Mouse (Mus musculus) layer of hippocampus, adult 8-10 months (tissue): Measurements from ENCODE around the gene Nkx2-1. TPM values are rescaled to one million over a fixed set of nuclear protein-coding genes. Genes with fewer than 3 reads are reported as not detected.

ENCODE experiments used
- DNase-seq, 2 experiments: peaks; one replicate each; pipeline ENCODE4 v3.0.0; 2022; ENCODE audit warnings: low spot score in 2 of 2
- total RNA-seq, 4 experiments: library from RNA; stranded (reverse); gene quantifications; 2 replicates each; pipeline ENCODE4 v1.2.4; 2022

Nkx2-1 gene
- total RNA-seq, 4 experiments from 2014 or later = 0.26 to 0.39 (median 0.31) TPM

- no peak for DNase-seq
Observed at GRCm38 (mm10) chr12:56524201-56524600, 12.5 kb downstream of the Nkx2-1 start.

- DNase-seq = no peak
Observed at GRCm38 (mm10) chr12:56522191-56522590, 14.5 kb downstream of the Nkx2-1 start.

- DNase-seq = no peak
Observed at GRCm38 (mm10) chr12:56521106-56521840, 15.4 kb downstream of the Nkx2-1 start.

- DNase-seq = no peak
Observed at GRCm38 (mm10) chr12:56520396-56521105, 16.2 kb downstream of the Nkx2-1 start.

- DNase-seq = no peak
Observed at GRCm38 (mm10) chr12:56519738-56520191, 16.9 kb downstream of the Nkx2-1 start.

- DNase-seq = no peak
Observed at GRCm38 (mm10) chr12:56519071-56519737, 17.5 kb downstream of the Nkx2-1 start.

- no peak for DNase-seq
Observed at GRCm38 (mm10) chr12:56518221-56518620, 18.5 kb downstream of the Nkx2-1 start.

GRCm38 (mm10) chr12:56514831-56515230 lies 21.9 kb downstream of the Nkx2-1 start:
- no peak for DNase-seq

- no peak for DNase-seq
Observed at GRCm38 (mm10) chr12:56508413-56508812, 28.3 kb downstream of the Nkx2-1 start.

GRCm38 (mm10) chr12:56487046-56487445 lies 49.7 kb downstream of the Nkx2-1 start:
- no peak for DNase-seq

GRCm38 (mm10) chr12:56482606-56483005 lies 54.1 kb downstream of the Nkx2-1 start:
- DNase-seq = no peak

Other genes with a start within 250 kb of the Nkx2-1 start
- 10 to 100 TPM; 21.8 to 32.3 (median 25.7) TPM for gene Mbip, start 191.0 kb downstream of the Nkx2-1 start, total RNA-seq
- gene Nkx2-9, start 76.4 kb upstream of the Nkx2-1 start, total RNA-seq = under 1 TPM in 1 of 4 experiments, not detected in 3; 0.49 TPM
- not detected for gene Pax9, start 154.9 kb upstream of the Nkx2-1 start, total RNA-seq